Mouse (Mus musculus) left cerebral cortex, adult 2 months (tissue): ENCODE results near the gene Ctdnep1. TPM values are rescaled to one million over a fixed set of nuclear protein-coding genes. Genes with fewer than 3 reads are reported as not detected.

Experiments used
- DNase-seq, 2 experiments: peaks; one replicate each; pipeline ENCODE4 v3.0.0; 2021 to 2022; ENCODE audit warnings: low spot score in 2 of 2, mixed read lengths in 1 of 2; ENCODE audit errors: extremely low spot score in 1 of 2
- H3K27ac ChIP-seq: fragments of 200-600 bp; 2 replicates; pipeline ENCODE4 v1.8.1; 2022
- H3K4me3 ChIP-seq: fragments of 200-600 bp; 2 replicates; pipeline ENCODE4 v1.8.1; 2022
- CTCF ChIP-seq: fragments of 200-600 bp; IDR thresholded peaks from 2 replicates; pipeline ENCODE4 v1.8.1; 2022; ENCODE audit warnings: antibody characterized with exemption, mild to moderate bottlenecking, moderate library complexity
- intact Hi-C: fragments of 180-260 bp; cut with DNase I; formaldehyde crosslinking; loops from one replicate; pipeline ENCODE4 v1.15.1; 2025
- microRNA-seq, 2 experiments: library from miRNA; unstranded; fragments of <30 nt; microRNA quantifications; one replicate each; pipeline ENCODE4 v1.2.0; 2021
- total RNA-seq, 2 experiments: library from RNA; stranded (reverse); gene quantifications; 2 replicates each; pipeline ENCODE4 v1.2.3; 2021

The Ctdnep1 gene
- total RNA-seq, 2 experiments from 2014 or later = 116 to 124 TPM

GRCm38 (mm10) chr11:70028401-70029129 lies 47.6 kb downstream of the Ctdnep1 start:
- peak overlapping the region; percentile 84 for H3K27ac ChIP-seq
- intact Hi-C loops = no loop called here
- TF ChIP-seq CTCF = no peak
- no peak for DNase-seq
- H3K4me3 ChIP-seq = peak overlapping the region; percentile 37

GRCm38 (mm10) chr11:70029130-70029801 lies 48.3 kb downstream of the Ctdnep1 start:
- peak; percentile 79 to 86 for DNase-seq
- no peak for TF ChIP-seq CTCF
- Histone ChIP-seq H3K4me3 (peak overlapping the region; percentile 37), H3K27ac (peak overlapping the region; percentile 84)
- intact Hi-C loops = no loop called here

- peak overlapping the region; percentile 84 for H3K27ac ChIP-seq
- TF ChIP-seq CTCF = no peak
- intact Hi-C loops = no loop called here
- no peak for DNase-seq
- H3K4me3 ChIP-seq = peak overlapping the region; percentile 37
Measured at GRCm38 (mm10) chr11:70029829-70030550, 49.0 kb downstream of the Ctdnep1 start.

GRCm38 (mm10) chr11:70030651-70031320 lies 49.8 kb downstream of the Ctdnep1 start:
- no peak for TF ChIP-seq CTCF
- Histone ChIP-seq H3K27ac (no peak overlapping the region), H3K4me3 (no peak overlapping the region)
- DNase-seq = no peak
- intact Hi-C loops = no loop called here

GRCm38 (mm10) chr11:70031321-70031670 lies 50.3 kb downstream of the Ctdnep1 start:
- DNase-seq = no peak
- Histone ChIP-seq H3K27ac (no peak overlapping the region), H3K4me3 (no peak overlapping the region)
- intact Hi-C loops = no loop called here
- no peak for TF ChIP-seq CTCF

GRCm38 (mm10) chr11:70038174-70038573 lies 57.2 kb downstream of the Ctdnep1 start:
- H3K4me3 ChIP-seq = no peak overlapping the region
- DNase-seq = no peak
- TF ChIP-seq CTCF = no peak
- H3K27ac ChIP-seq = no peak overlapping the region
- intact Hi-C loops = no loop called here

GRCm38 (mm10) chr11:70039631-70040030 lies 58.7 kb downstream of the Ctdnep1 start:
- intact Hi-C loops = no loop called here
- TF ChIP-seq CTCF = no peak
- Histone ChIP-seq H3K4me3 (no peak overlapping the region), H3K27ac (no peak overlapping the region)
- DNase-seq = no peak

- intact Hi-C loops = no loop called here
- Histone ChIP-seq H3K27ac (peak overlapping the region; percentile 40; the same call in 1 of the 2 replicates), H3K4me3 (no peak overlapping the region)
- DNase-seq = no peak
- no peak for TF ChIP-seq CTCF
Measured at GRCm38 (mm10) chr11:70040184-70040583, 59.2 kb downstream of the Ctdnep1 start.

Small RNA genes lying within 50 kb of the gene (microRNA-seq; reads per million reads assigned to microRNA genes)
- gene Gm44349 = 0 to 1.2 reads per million in 2 experiments
- 7,710 to 8,291 reads per million in 2 experiments for gene Mir324

Other genes starting within 250 kb of the Ctdnep1 start
- gene Polr2a, start 222.5 kb upstream of the Ctdnep1 start, total RNA-seq = 10 to 100 TPM; 55.1 to 56.6 TPM
- not detected for gene Slc35g3, start 219.2 kb upstream of the Ctdnep1 start, total RNA-seq
- gene Zbtb4, start 215.2 kb upstream of the Ctdnep1 start, total RNA-seq = 100 to 1,000 TPM; 134 to 167 TPM
- gene Chrnb1, start 185.2 kb upstream of the Ctdnep1 start, total RNA-seq = 1 to 10 TPM; 1.0 to 1.4 TPM
- 10 to 100 TPM; 15.9 to 19.8 TPM for gene Fgf11, start 179.3 kb upstream of the Ctdnep1 start, total RNA-seq
- under 1 TPM in 1 of 2 experiments, not detected in 1; 0.23 TPM for gene Tmem102, start 175.5 kb upstream of the Ctdnep1 start, total RNA-seq
- gene Gm39566, start 165.9 kb upstream of the Ctdnep1 start, total RNA-seq = not detected
- not detected for gene Spem2, start 162.7 kb upstream of the Ctdnep1 start, total RNA-seq
- gene Spem1, start 159.0 kb upstream of the Ctdnep1 start, total RNA-seq = under 1 TPM; 0.34 to 0.44 TPM
- 100 to 1,000 TPM; 236 to 243 TPM for gene Nlgn2, start 143.4 kb upstream of the Ctdnep1 start, total RNA-seq
- 100 to 1,000 TPM; 113 to 126 TPM for gene Tmem256, start 142.6 kb upstream of the Ctdnep1 start, total RNA-seq
- gene Plscr3, start 134.8 kb upstream of the Ctdnep1 start, total RNA-seq = 10 to 100 TPM; 19.5 to 22.5 TPM
- gene Tnk1, start 122.4 kb upstream of the Ctdnep1 start, total RNA-seq = under 1 TPM in 1 of 2 experiments, not detected in 1; 0.20 TPM
- not detected for gene Tmem95, start 103.1 kb upstream of the Ctdnep1 start, total RNA-seq
- gene Kctd11, start 99.8 kb upstream of the Ctdnep1 start, total RNA-seq = 1 to 10 TPM; 1.3 to 1.5 TPM
- gene Acap1, start 85.6 kb upstream of the Ctdnep1 start, total RNA-seq = not detected
- gene 2810408A11Rik, start 80.2 kb upstream of the Ctdnep1 start, total RNA-seq = under 1 TPM; 0.23 to 0.87 TPM
- gene Neurl4, start 80.1 kb upstream of the Ctdnep1 start, total RNA-seq = 100 to 1,000 TPM; 121 to 124 TPM
- 10 to 100 TPM; 31.0 to 31.7 TPM for gene Gps2, start 67.3 kb upstream of the Ctdnep1 start, total RNA-seq
- gene Eif5a, start 59.2 kb upstream of the Ctdnep1 start, total RNA-seq = 100 to 1,000 TPM; 408 to 429 TPM
- gene Ybx2, start 45.4 kb upstream of the Ctdnep1 start, total RNA-seq = 1 to 10 TPM; 9.9 to 10.0 TPM
- gene Slc2a4, start 33.0 kb upstream of the Ctdnep1 start, total RNA-seq = 1 to 10 TPM; 2.3 to 4.1 TPM
- gene Cldn7, start 16.4 kb upstream of the Ctdnep1 start, total RNA-seq = not detected
- 10 to 100 TPM; 90.9 to 93.8 TPM for gene Elp5, start 1.4 kb downstream of the Ctdnep1 start, total RNA-seq
- 100 to 1,000 TPM; 209 to 215 TPM for gene Gabarap, start 10.0 kb downstream of the Ctdnep1 start, total RNA-seq
- gene Phf23, start 14.6 kb downstream of the Ctdnep1 start, total RNA-seq = 10 to 100 TPM; 44.3 to 48.9 TPM
- 10 to 100 TPM; 32.6 to 32.9 TPM for gene Dvl2, start 19.4 kb downstream of the Ctdnep1 start, total RNA-seq
- gene Acadvl, start 34.3 kb downstream of the Ctdnep1 start, total RNA-seq = 10 to 100 TPM; 59.4 to 62.5 TPM
- gene Dlg4, start 35.8 kb downstream of the Ctdnep1 start, total RNA-seq = 100 to 1,000 TPM; 818 to 875 TPM
- gene Asgr1, start 72.9 kb downstream of the Ctdnep1 start, total RNA-seq = 1 to 10 TPM; 1.8 to 2.1 TPM
- not detected for gene Asgr2, start 111.5 kb downstream of the Ctdnep1 start, total RNA-seq
- under 1 TPM; 0.81 to 0.94 TPM for gene Mgl2, start 149.2 kb downstream of the Ctdnep1 start, total RNA-seq
- gene Clec10a, start 175.0 kb downstream of the Ctdnep1 start, total RNA-seq = 1 to 10 TPM; 2.2 TPM
- gene Slc16a11, start 231.6 kb downstream of the Ctdnep1 start, total RNA-seq = 10 to 100 TPM; 35.7 to 36.9 TPM
- 10 to 100 TPM in 1 of 2 experiments, 1 to 10 TPM in 1; 7.5 to 10.5 TPM for gene Slc16a13, start 239.9 kb downstream of the Ctdnep1 start, total RNA-seq
- gene Bcl6b, start 248.6 kb downstream of the Ctdnep1 start, total RNA-seq = 1 to 10 TPM; 1.7 to 3.5 TPM